20 mouse cellular contexts compared by ENCODE assay signal in the genomic region with DNA sequence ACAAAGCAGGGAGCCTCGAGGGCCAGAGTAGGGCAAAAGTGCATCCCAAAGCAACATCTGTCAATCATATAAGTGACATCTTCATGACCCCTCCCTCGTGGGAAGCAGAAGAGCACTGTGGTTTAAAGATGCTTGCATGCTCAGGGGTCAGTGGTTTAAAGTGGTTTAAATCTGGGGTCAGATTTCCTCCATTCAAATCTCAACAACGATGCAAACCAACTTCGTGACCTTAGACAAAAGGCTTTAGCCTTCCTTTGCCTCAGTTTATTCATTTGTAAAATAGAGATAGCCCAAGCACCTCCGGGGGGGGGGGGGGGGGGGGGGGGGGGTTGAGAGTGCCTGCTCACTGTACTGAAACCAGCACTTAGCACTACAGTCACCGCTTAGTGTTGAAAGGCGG. TPM values are rescaled to one million over a fixed set of nuclear protein-coding genes. Genes with fewer than 3 reads are reported as not detected.
"Had no signal": no experiment of that assay in that cellular context is flagged by ENCODE, and none has a peak within 500 bp of the region (broad histone marks: within the 10 kb centered on the region; RNA-seq: fewer than 3 reads in every experiment).

No protein-coding gene starts in this region.

- H3K9me3 ChIP-seq: midbrain, embryonic 10.5 days; midbrain, embryonic 12.5 days; neural tube, embryonic 13.5 days; neural tube, embryonic 15.5 days; stomach, embryonic 15.5 days had no signal

- H3K4me1 ChIP-seq: midbrain, embryonic 12.5 days; neural tube, embryonic 13.5 days; neural tube, embryonic 15.5 days; stomach, embryonic 15.5 days had no signal

- H3K27me3 ChIP-seq: neural tube, embryonic 13.5 days; neural tube, embryonic 15.5 days; stomach, embryonic 15.5 days had no signal

- H3K4me3 ChIP-seq: midbrain, embryonic 10.5 days; midbrain, embryonic 12.5 days; myocyte; neural tube, embryonic 13.5 days; neural tube, embryonic 15.5 days; stomach, embryonic 15.5 days had no signal

- H3K9ac ChIP-seq: lung, embryonic 14.5 days; midbrain, embryonic 12.5 days; neural tube, embryonic 13.5 days; neural tube, embryonic 15.5 days; stomach, embryonic 15.5 days had no signal

- H3K36me3 ChIP-seq: midbrain, embryonic 10.5 days; midbrain, embryonic 12.5 days; neural tube, embryonic 13.5 days; stomach, embryonic 15.5 days had no signal

- H3K27ac ChIP-seq: midbrain, embryonic 10.5 days; midbrain, embryonic 12.5 days; neural tube, embryonic 13.5 days; neural tube, embryonic 15.5 days; stomach, embryonic 15.5 days; stomach, postnatal 0 days had no signal

- DNase-seq: lung, adult 18-20 months; lung, embryonic 14.5 days; lung, postnatal 10 days; lung, postnatal 4 days; midbrain, embryonic 14.5 days; retina, postnatal 1 day; right cerebral cortex, adult 18-20 months; right cerebral cortex, postnatal 25 days; right cerebral cortex, postnatal 4 days; thymus, adult 2 months; thymus, postnatal 25 days; thymus, postnatal 4 days had no signal

RNA-seq across cellular contexts. Expression of a gene that starts 32.3 kb away (rescaled TPM):
- total RNA-seq: megakaryocyte-erythroid progenitor cell, adult 5-6 weeks had no signal
